Mouse (Mus musculus): ENCODE measurements at regions not wholly inside any gene's neighbourhood (a gene's known extent, or its start where the extent isn't known, plus 50 kb on each side); places are given as distances from the start of the nearest gene placed in this dataset.

DNA sequence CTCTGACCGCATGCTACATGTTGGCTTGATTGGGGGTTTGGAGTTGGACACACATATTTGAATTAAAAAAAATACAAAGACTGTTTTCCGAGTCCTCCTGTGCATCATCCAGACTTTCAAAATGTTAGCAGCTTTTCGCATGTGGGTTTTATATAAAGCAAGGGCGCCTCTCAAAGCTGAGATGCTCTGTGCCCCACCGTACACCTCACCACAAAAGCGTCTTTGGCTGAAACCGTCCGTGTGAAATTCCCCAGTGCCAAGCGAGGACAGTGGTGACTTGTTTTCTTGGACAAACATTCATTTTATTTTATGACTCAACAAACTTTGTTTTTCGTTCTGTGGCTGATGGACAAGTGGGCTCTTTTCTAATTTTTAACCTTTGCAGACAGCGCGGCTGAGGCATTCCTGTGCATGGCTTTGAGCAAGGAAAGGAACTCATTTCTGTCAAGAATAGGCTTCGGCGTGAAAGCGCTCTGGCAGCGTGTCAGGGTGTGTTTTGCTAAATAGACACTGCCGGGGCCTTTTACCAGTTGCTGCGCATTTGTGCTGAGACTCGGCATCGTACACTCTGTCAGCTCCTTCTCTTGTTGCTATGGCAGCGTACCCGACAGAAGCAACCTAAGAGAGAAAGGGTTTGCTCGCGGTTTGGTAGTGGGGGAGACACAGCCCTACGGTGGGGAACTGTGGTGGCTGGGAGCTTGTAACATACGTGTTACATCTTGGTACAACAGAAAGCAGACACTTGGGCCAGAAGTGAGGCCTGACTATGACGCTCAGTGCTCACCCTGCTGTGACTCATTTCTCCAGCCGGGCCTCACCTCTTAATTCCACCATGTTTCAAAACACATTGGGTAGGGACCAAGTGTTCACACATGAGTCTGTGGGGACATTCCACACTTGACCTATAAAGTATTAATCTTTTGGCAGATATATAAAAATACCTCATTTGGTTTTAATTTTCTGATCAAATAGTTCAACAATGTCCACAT, 123.6 kb downstream of the Qrsl1 start:
- no peak for TF ChIP-seq CTCF (conservative IDR thresholded peaks at IDR 0.05; ENCODE audit: low read length)
- no peak for TF ChIP-seq NANOG (IDR thresholded peaks at IDR 0.05; ENCODE audit: borderline replicate concordance, low read length)

All from E14TG2a.4 (cell line).